12 mouse cellular contexts compared by ENCODE assay signal in genomic region chr17:10514812-10515211, GRCm38 (mm10).
DNase-seq lines count a peak whose midpoint lies in the region; ATAC-seq lines count a peak whose summit lies in the region.
"Had no signal": no experiment of that assay in that cellular context is flagged by ENCODE, and none has a peak within 500 bp of the region (broad histone marks: within the 10 kb centered on the region; RNA-seq: fewer than 3 reads in every experiment).

No protein-coding gene starts in this region.

- peaks cover 39% of the 10 kb centered on the region for H3K4me1 ChIP-seq in hindbrain, embryonic 10.5 days (replicated peaks)
- H3K4me1 ChIP-seq in hindbrain, embryonic 14.5 days (replicated peaks; ENCODE audit: control insufficient read depth, insufficient read depth, low read length): peaks cover 2% of the 10 kb centered on the region; the same call in 1 of the 2 replicates
- H3K4me1 ChIP-seq in midbrain, embryonic 16.5 days (ENCODE audit: control insufficient read depth, insufficient read depth, low read length): peaks cover 4% of the 10 kb centered on the region; the same call in 1 of the 2 replicates
- no peaks in the 10 kb centered on the region for H3K4me1 ChIP-seq in intestine, embryonic 15.5 days (replicated peaks)

- no peak overlapping the region for H3K4me2 ChIP-seq in hindbrain, embryonic 14.5 days (replicated peaks)
- no peak overlapping the region for H3K4me2 ChIP-seq in midbrain, embryonic 16.5 days (ENCODE audit: low read length)
- no peak overlapping the region for H3K4me2 ChIP-seq in intestine, embryonic 15.5 days (replicated peaks)
- H3K4me2 ChIP-seq: midbrain, embryonic 12.5 days had no signal

- ATAC-seq in hindbrain, embryonic 14.5 days (ENCODE audit: low FRiP score): no peak; the same call in 1 of the 2 replicates
- ATAC-seq in midbrain, embryonic 16.5 days: no peak
- ATAC-seq in intestine, embryonic 15.5 days: no peak
- ATAC-seq: liver, postnatal 0 days had no signal

- H3K9ac ChIP-seq in hindbrain, embryonic 14.5 days: no peak overlapping the region
- no peak overlapping the region for H3K9ac ChIP-seq in midbrain, embryonic 16.5 days (ENCODE audit: low read depth, low read length)
- no peak overlapping the region for H3K9ac ChIP-seq in intestine, embryonic 15.5 days
- H3K9ac ChIP-seq: liver, postnatal 0 days; midbrain, embryonic 12.5 days had no signal

- 57% methylated on average over 6 of the region's 6 CpGs for WGBS in hindbrain, embryonic 10.5 days
- WGBS in hindbrain, embryonic 14.5 days: 60% methylated on average over 6 of the region's 6 CpGs
- WGBS in midbrain, embryonic 16.5 days: 63% methylated on average over 5 of the region's 6 CpGs
- WGBS in intestine, embryonic 15.5 days: 58% methylated on average over 6 of the region's 6 CpGs

- peak overlapping the region; percentile 62 for H3K27ac ChIP-seq in hindbrain, embryonic 10.5 days
- no peak overlapping the region for H3K27ac ChIP-seq in hindbrain, embryonic 14.5 days
- 0 out of 2 replicates have a peak overlapping the region, but pooled peaks have one; percentile 28 for H3K27ac ChIP-seq in midbrain, embryonic 16.5 days (ENCODE audit: low read length)
- no peak overlapping the region for H3K27ac ChIP-seq in intestine, embryonic 15.5 days
- H3K27ac ChIP-seq: midbrain, embryonic 12.5 days had no signal

- no peaks in the 10 kb centered on the region for H3K36me3 ChIP-seq in hindbrain, embryonic 10.5 days
- no peaks in the 10 kb centered on the region for H3K36me3 ChIP-seq in hindbrain, embryonic 14.5 days (replicated peaks; ENCODE audit: control insufficient read depth, insufficient read depth)
- no peaks in the 10 kb centered on the region for H3K36me3 ChIP-seq in midbrain, embryonic 16.5 days (ENCODE audit: control insufficient read depth, insufficient read depth, low read length)
- H3K36me3 ChIP-seq in intestine, embryonic 15.5 days: no peaks in the 10 kb centered on the region
- H3K36me3 ChIP-seq: midbrain, embryonic 12.5 days had no signal

- H3K4me3 ChIP-seq in hindbrain, embryonic 10.5 days: no peak overlapping the region
- H3K4me3 ChIP-seq in hindbrain, embryonic 14.5 days (replicated peaks; ENCODE audit: low read length): no peak overlapping the region
- H3K4me3 ChIP-seq in midbrain, embryonic 16.5 days (ENCODE audit: low read depth, low read length): no peak overlapping the region
- no peak overlapping the region for H3K4me3 ChIP-seq in intestine, embryonic 15.5 days (replicated peaks)
- H3K4me3 ChIP-seq: midbrain, embryonic 12.5 days had no signal

- H3K9me3 ChIP-seq in hindbrain, embryonic 10.5 days: no peaks in the 10 kb centered on the region
- H3K9me3 ChIP-seq in hindbrain, embryonic 14.5 days (ENCODE audit: control insufficient read depth, low read length): no peaks in the 10 kb centered on the region
- H3K9me3 ChIP-seq in midbrain, embryonic 16.5 days (replicated peaks; ENCODE audit: control insufficient read depth, low read length, poor library complexity, severe bottlenecking): no peaks in the 10 kb centered on the region
- no peaks in the 10 kb centered on the region for H3K9me3 ChIP-seq in intestine, embryonic 15.5 days
- H3K9me3 ChIP-seq: midbrain, embryonic 12.5 days had no signal

- DNase-seq in hindbrain, embryonic 10.5 days (ENCODE audit: low spot score): no peak
- DNase-seq in hindbrain, embryonic 14.5 days (ENCODE audit: low spot score): no peak
- DNase-seq in kidney, postnatal 4 days: peak; percentile 48 to 69
- no peak for DNase-seq in kidney, postnatal 14 days
- peak; percentile 86 for DNase-seq in R1 (ENCODE audit: low read depth, low spot score)
- no peak for DNase-seq in cerebellum, adult 11 months
- DNase-seq: adrenal gland, postnatal 25 days; cerebellum, postnatal 14 days; liver, postnatal 0 days had no signal

- H3K27me3 ChIP-seq in hindbrain, embryonic 10.5 days (ENCODE audit: insufficient read depth, poor library complexity, severe bottlenecking): no peaks in the 10 kb centered on the region
- no peaks in the 10 kb centered on the region for H3K27me3 ChIP-seq in hindbrain, embryonic 14.5 days (ENCODE audit: control insufficient read depth, insufficient read depth, low read length)
- H3K27me3 ChIP-seq in midbrain, embryonic 16.5 days (ENCODE audit: control insufficient read depth, insufficient read depth, low read depth, low read length): no peaks in the 10 kb centered on the region
- H3K27me3 ChIP-seq in intestine, embryonic 15.5 days (replicated peaks): no peaks in the 10 kb centered on the region

Comparison
In these comparisons a context has a peak if more than half of its experiments do, and no peak if none do; other contexts are left out.
1. DNase-seq: peak in kidney, postnatal 4 days (2 of 2) and R1 (single experiment); none in hindbrain, embryonic 10.5 days (single experiment), hindbrain, embryonic 14.5 days (single experiment), kidney, postnatal 14 days (single experiment) and cerebellum, adult 11 months (single experiment).
2. H3K27ac ChIP-seq: peak in hindbrain, embryonic 10.5 days (single experiment) and midbrain, embryonic 16.5 days (single experiment); none in hindbrain, embryonic 14.5 days (single experiment) and intestine, embryonic 15.5 days (single experiment).